Mouse (Mus musculus): ENCODE results near the gene Akap13. TPM values are rescaled to one million over a fixed set of nuclear protein-coding genes. Genes with fewer than 3 reads are reported as not detected.

Akap13 gene
- total RNA-seq, 2 experiments from 2014 or later: 61.0 to 79.5 TPM

GRCm38 (mm10) chr7:75643986-75644385 lies 188.7 kb downstream of the Akap13 start:
- intact Hi-C loops (cut with DNase I): loop anchor here (2.0 to 5.0 kb wide), 2 partner anchors 73 to 88 kb away; no protein-coding TSS in a partner anchor
- DNase-seq (ENCODE audit: low spot score): peak; percentile 27

- DNase-seq (ENCODE audit: low spot score): no peak
- intact Hi-C loops (cut with DNase I): loop anchor here (5.0 kb wide), 1 partner anchor 88 kb away; no protein-coding TSS in a partner anchor
Observed at GRCm38 (mm10) chr7:75644585-75644984, 189.3 kb downstream of the Akap13 start.

- intact Hi-C loops (cut with DNase I): no loop called here
- DNase-seq (ENCODE audit: low spot score): no peak
Observed at GRCm38 (mm10) chr7:75645156-75645933, 190.0 kb downstream of the Akap13 start.

- intact Hi-C loops (cut with DNase I): no loop called here
- no peak for DNase-seq (ENCODE audit: low spot score)
Observed at GRCm38 (mm10) chr7:75648051-75648450, 192.7 kb downstream of the Akap13 start.

- no peak for DNase-seq (ENCODE audit: low spot score)
- intact Hi-C loops (cut with DNase I): no loop called here
Observed at GRCm38 (mm10) chr7:75648961-75649360, 193.6 kb downstream of the Akap13 start.

GRCm38 (mm10) chr7:75649966-75650365 lies 194.6 kb downstream of the Akap13 start:
- intact Hi-C loops (cut with DNase I): no loop called here
- DNase-seq (ENCODE audit: low spot score): no peak

GRCm38 (mm10) chr7:75653684-75654317 lies 198.5 kb downstream of the Akap13 start:
- DNase-seq (ENCODE audit: low spot score): no peak

GRCm38 (mm10) chr7:75655180-75656074 lies 200.1 kb downstream of the Akap13 start:
- intact Hi-C loops (cut with DNase I): no loop called here
- DNase-seq (ENCODE audit: low spot score): no peak

More at GRCm38 (mm10) chr7:75653684-75654317, 198.5 kb downstream of the Akap13 start:
- intact Hi-C loops (cut with DNase I): no loop called here

GRCm38 (mm10) chr7:75656297-75656852 lies 201.0 kb downstream of the Akap13 start:
- DNase-seq (ENCODE audit: low spot score): no peak

GRCm38 (mm10) chr7:75656896-75657295 lies 201.6 kb downstream of the Akap13 start:
- no peak for DNase-seq (ENCODE audit: low spot score)
- intact Hi-C loops (cut with DNase I): no loop called here

More at GRCm38 (mm10) chr7:75656297-75656852, 201.0 kb downstream of the Akap13 start:
- intact Hi-C loops (cut with DNase I): no loop called here

- intact Hi-C loops (cut with DNase I): no loop called here
Observed at GRCm38 (mm10) chr7:75664455-75664854, 209.1 kb downstream of the Akap13 start.

GRCm38 (mm10) chr7:75666982-75667381 lies 211.6 kb downstream of the Akap13 start:
- DNase-seq (ENCODE audit: low spot score): no peak
- intact Hi-C loops (cut with DNase I): no loop called here

More at GRCm38 (mm10) chr7:75664455-75664854, 209.1 kb downstream of the Akap13 start:
- DNase-seq (ENCODE audit: low spot score): no peak

- DNase-seq (ENCODE audit: low spot score): no peak
- intact Hi-C loops (cut with DNase I): no loop called here
Observed at GRCm38 (mm10) chr7:75667531-75667930, 212.2 kb downstream of the Akap13 start.

GRCm38 (mm10) chr7:75668396-75668795 lies 213.1 kb downstream of the Akap13 start:
- intact Hi-C loops (cut with DNase I): no loop called here
- DNase-seq (ENCODE audit: low spot score): no peak

- intact Hi-C loops (cut with DNase I): no loop called here
- DNase-seq (ENCODE audit: low spot score): no peak
Observed at GRCm38 (mm10) chr7:75669416-75669815, 214.1 kb downstream of the Akap13 start.

- DNase-seq (ENCODE audit: low spot score): no peak
- intact Hi-C loops (cut with DNase I): no loop called here
Observed at GRCm38 (mm10) chr7:75679631-75680030, 224.3 kb downstream of the Akap13 start.

GRCm38 (mm10) chr7:75682901-75683300 lies 227.6 kb downstream of the Akap13 start:
- peak; percentile 28 for DNase-seq (ENCODE audit: low spot score)
- intact Hi-C loops (cut with DNase I): no loop called here

GRCm38 (mm10) chr7:75683410-75683809 lies 228.1 kb downstream of the Akap13 start:
- intact Hi-C loops (cut with DNase I): no loop called here
- no peak for DNase-seq (ENCODE audit: low spot score)

GRCm38 (mm10) chr7:75684976-75685375 lies 229.6 kb downstream of the Akap13 start:
- intact Hi-C loops (cut with DNase I): loop anchor here (2.0 kb wide), 1 partner anchor 46 kb away; no protein-coding TSS in a partner anchor
- DNase-seq (ENCODE audit: low spot score): no peak
